Mouse (Mus musculus) gastrocnemius, postnatal 36 days (tissue): Measurements from ENCODE around the gene Focad. TPM values are rescaled to one million over a fixed set of nuclear protein-coding genes. Genes with fewer than 3 reads are reported as not detected.

Experiments
- DNase-seq, 2 experiments: peaks; one replicate each; pipeline ENCODE4 v3.0.0; 2022
- intact Hi-C: fragments of 180-260 bp; cut with DNase I; formaldehyde crosslinking; loops from one replicate; pipeline ENCODE4 v1.15.1; 2025
- total RNA-seq, 2 experiments: library from RNA; stranded (reverse); gene quantifications; 2 replicates each; pipeline ENCODE4 v1.2.3; 2021

The Focad gene
- total RNA-seq, 2 experiments from 2014 or later: 8.5 to 10.9 TPM

- intact Hi-C loops: no loop called here
- no peak for DNase-seq
Measured at GRCm38 (mm10) chr4:88280536-88280935, 186.1 kb downstream of the Focad start.

- no peak for DNase-seq
- intact Hi-C loops: no loop called here
Measured at GRCm38 (mm10) chr4:88295537-88295936, 201.1 kb downstream of the Focad start.

- intact Hi-C loops: no loop called here
- DNase-seq: no peak
Measured at GRCm38 (mm10) chr4:88299551-88299950, 205.1 kb downstream of the Focad start.

GRCm38 (mm10) chr4:88300832-88301621 lies 206.6 kb downstream of the Focad start:
- no peak for DNase-seq
- intact Hi-C loops: loop anchor here (1.0 kb wide), 1 partner anchor 266 kb away; no protein-coding TSS in a partner anchor

GRCm38 (mm10) chr4:88302291-88302690 lies 207.9 kb downstream of the Focad start:
- DNase-seq: no peak
- intact Hi-C loops: no loop called here

- DNase-seq: no peak
- intact Hi-C loops: no loop called here
Measured at GRCm38 (mm10) chr4:88307691-88308090, 213.3 kb downstream of the Focad start.

GRCm38 (mm10) chr4:88308342-88309116 lies 214.1 kb downstream of the Focad start:
- no peak for DNase-seq
- intact Hi-C loops: no loop called here

- no peak for DNase-seq
- intact Hi-C loops: no loop called here
Measured at GRCm38 (mm10) chr4:88309676-88310075, 215.2 kb downstream of the Focad start.

GRCm38 (mm10) chr4:88314898-88315297 lies 220.5 kb downstream of the Focad start:
- DNase-seq: no peak
- intact Hi-C loops: no loop called here

- no peak for DNase-seq
- intact Hi-C loops: no loop called here
Measured at GRCm38 (mm10) chr4:88320067-88320466, 225.6 kb downstream of the Focad start.

GRCm38 (mm10) chr4:88325392-88325791 lies 231.0 kb downstream of the Focad start:
- intact Hi-C loops: no loop called here
- no peak for DNase-seq

- DNase-seq: no peak
- intact Hi-C loops: no loop called here
Measured at GRCm38 (mm10) chr4:88334533-88334932, 240.1 kb downstream of the Focad start.

- no peak for DNase-seq
- intact Hi-C loops: no loop called here
Measured at GRCm38 (mm10) chr4:88336753-88337152, 242.3 kb downstream of the Focad start.

- no peak for DNase-seq
- intact Hi-C loops: no loop called here
Measured at GRCm38 (mm10) chr4:88337365-88337764, 242.9 kb downstream of the Focad start.

- intact Hi-C loops: no loop called here
Measured at GRCm38 (mm10) chr4:88338130-88338529, 243.7 kb downstream of the Focad start.

GRCm38 (mm10) chr4:88344468-88344867 lies 250.0 kb downstream of the Focad start:
- no peak for DNase-seq
- intact Hi-C loops: no loop called here

More at GRCm38 (mm10) chr4:88338130-88338529, 243.7 kb downstream of the Focad start:
- DNase-seq: no peak

GRCm38 (mm10) chr4:88345065-88345464 lies 250.6 kb downstream of the Focad start:
- intact Hi-C loops: loop anchor here (5.0 kb wide), 1 partner anchor 558 kb away; no protein-coding TSS in a partner anchor
- no peak for DNase-seq

- no peak for DNase-seq
- intact Hi-C loops: loop anchor here (5.0 kb wide), 1 partner anchor 559 kb away; no protein-coding TSS in a partner anchor
Measured at GRCm38 (mm10) chr4:88345938-88346337, 251.5 kb downstream of the Focad start.

- intact Hi-C loops: loop anchor here (2.0 to 10.0 kb wide), 3 partner anchors 194 to 982 kb away; no protein-coding TSS in a partner anchor
Measured at GRCm38 (mm10) chr4:88350910-88351309, 256.5 kb downstream of the Focad start.

GRCm38 (mm10) chr4:88356652-88357051 lies 262.2 kb downstream of the Focad start:
- DNase-seq: no peak
- intact Hi-C loops: loop anchor here (10.0 kb wide), 1 partner anchor 188 kb away; no protein-coding TSS in a partner anchor

More at GRCm38 (mm10) chr4:88350910-88351309, 256.5 kb downstream of the Focad start:
- DNase-seq: peak in 1 of 2 experiments; percentile 16

- no peak for DNase-seq
- intact Hi-C loops: loop anchor here (10.0 kb wide), 1 partner anchor 187 kb away; no protein-coding TSS in a partner anchor
Measured at GRCm38 (mm10) chr4:88357431-88357830, 263.0 kb downstream of the Focad start.
